Mouse (Mus musculus) natural killer cell, adult 2 months (primary cell): ENCODE measurements around the gene Lamtor5.
"Not testable (repeated sequence)": the region's sequence is repeated elsewhere in the genome, so short reads cannot be mapped to it uniquely, and the experiment has no call there.

ENCODE experiments used
- DNase-seq, 2 experiments: peaks; one replicate each; pipeline ENCODE4 v3.0.0; 2022; ENCODE audit warnings: low spot score in 2 of 2

Gene Lamtor5

GRCm38 (mm10) chr3:107266814-107267345 lies 11.8 kb upstream of the Lamtor5 start:
- no peak for DNase-seq

GRCm38 (mm10) chr3:107272433-107272832 lies 6.2 kb upstream of the Lamtor5 start:
- no peak for DNase-seq

DNA sequence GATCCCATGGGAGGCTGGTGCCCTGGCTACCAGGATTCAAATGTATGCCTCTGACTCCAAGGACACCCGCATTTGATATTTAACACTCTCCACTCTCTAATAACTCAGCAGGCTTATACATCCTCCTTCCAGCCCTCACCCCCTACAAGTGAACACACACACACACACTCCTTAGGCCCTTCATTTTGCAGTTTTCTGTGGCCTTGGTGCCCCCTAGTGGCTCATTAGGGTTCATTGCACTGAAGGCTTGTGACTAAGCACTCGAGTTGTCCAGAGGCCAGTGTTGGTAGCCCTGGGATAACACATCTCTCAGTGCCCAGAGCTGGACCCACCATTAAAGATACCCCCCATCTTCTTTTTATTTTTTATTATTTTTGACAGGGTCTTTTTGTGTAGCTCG lies 4.8 kb upstream of the Lamtor5 start:
- DNase-seq, result peak; percentile 55 to 68

GRCm38 (mm10) chr3:107275351-107275750 lies 3.3 kb upstream of the Lamtor5 start:
- no peak for DNase-seq

DNA sequence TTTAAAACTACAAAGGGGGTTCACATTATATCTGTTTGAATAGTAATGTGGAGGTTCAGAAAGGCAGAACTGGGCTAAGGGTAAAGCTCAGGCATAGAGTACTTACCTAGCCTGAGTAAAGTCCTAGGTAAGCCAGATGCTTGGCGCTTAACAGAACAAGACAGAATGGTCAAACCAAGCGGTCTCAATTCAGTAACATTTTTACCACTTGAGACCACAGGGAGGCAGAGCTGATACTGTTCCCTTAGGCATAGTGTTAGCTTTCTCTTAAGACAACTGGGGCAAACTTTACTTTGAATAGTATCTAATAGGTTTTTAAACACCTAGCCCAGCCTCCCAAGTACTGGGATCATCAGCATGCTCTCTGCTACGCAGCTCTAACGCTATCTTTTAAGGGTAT lies 2.7 kb upstream of the Lamtor5 start:
- DNase-seq, result no peak

DNA sequence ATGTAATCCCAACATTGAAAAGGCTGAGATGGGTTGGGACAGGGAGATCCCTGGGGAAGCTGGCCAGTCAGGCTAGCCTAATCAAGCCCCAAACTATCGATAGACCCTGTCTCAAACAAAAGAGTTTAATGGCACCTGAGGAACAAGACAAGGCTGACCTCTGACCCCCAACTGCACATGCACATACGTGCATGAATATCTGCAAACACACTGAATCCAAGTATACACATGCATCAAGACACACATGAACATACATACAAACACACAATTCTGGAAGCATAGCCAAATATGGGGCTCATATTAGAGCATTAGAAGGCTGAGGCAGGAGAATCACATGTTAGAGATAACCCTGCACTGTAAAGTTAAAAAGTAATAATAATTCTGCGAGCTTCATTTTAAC lies 2.0 kb upstream of the Lamtor5 start:
- DNase-seq, result no peak

DNA sequence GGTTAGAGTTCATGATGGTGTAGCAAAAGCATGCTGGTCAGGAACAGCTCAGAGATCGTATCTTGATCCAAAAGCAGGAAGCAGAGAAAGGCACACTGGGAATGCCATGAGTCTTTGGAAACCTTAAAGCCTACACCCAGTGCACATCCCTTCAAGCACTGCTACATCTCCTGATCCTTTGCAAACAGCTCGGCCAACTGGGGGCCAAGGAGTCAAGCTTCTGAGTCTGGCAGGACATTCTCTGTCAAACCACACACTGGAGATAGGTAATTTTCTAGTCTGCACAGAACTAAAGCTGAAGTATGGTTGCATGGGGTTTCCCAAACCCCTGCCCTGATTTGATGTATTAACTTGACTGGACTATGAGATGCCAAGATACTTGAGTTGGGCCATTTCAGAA lies 7.5 kb downstream of the Lamtor5 start:
- DNase-seq, result no peak

GRCm38 (mm10) chr3:107287346-107287745 lies 8.7 kb downstream of the Lamtor5 start:
- DNase-seq, result no peak

DNA sequence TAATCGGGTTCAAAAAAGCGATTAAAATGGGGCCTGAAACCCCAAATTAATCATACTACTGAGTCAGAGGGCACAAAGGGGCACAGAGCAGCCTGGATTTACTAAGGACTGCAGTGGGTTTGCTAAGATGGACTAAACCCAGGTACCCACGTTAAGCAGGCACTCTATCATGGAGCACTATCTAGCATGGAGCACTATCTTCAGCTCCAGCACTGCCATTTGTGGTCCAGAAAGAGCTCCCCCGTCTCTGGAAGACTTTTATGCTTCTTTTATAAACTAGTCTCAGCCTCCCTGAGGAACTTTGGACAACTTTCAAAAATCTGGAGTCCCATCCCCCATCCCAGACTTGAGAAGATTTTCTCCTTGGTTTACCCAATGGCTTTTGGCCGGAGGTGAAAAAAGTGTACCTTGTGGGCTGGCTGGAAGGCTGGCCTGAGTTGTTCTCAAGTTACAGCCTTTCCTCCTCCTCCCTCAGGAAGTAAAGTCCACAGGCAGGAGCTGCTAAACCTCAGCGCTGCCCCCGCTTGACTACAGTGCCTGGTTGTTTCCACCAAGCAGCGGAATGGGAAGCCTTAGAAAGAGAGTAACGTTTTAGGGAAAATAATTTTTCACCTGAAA lies 12.2 kb downstream of the Lamtor5 start, which contains the start of gene Slc16a4:
Slc16a4 (plus strand) TSS at position 467 of the 618 bp plus-strand sequence.
- no peak for DNase-seq

DNA sequence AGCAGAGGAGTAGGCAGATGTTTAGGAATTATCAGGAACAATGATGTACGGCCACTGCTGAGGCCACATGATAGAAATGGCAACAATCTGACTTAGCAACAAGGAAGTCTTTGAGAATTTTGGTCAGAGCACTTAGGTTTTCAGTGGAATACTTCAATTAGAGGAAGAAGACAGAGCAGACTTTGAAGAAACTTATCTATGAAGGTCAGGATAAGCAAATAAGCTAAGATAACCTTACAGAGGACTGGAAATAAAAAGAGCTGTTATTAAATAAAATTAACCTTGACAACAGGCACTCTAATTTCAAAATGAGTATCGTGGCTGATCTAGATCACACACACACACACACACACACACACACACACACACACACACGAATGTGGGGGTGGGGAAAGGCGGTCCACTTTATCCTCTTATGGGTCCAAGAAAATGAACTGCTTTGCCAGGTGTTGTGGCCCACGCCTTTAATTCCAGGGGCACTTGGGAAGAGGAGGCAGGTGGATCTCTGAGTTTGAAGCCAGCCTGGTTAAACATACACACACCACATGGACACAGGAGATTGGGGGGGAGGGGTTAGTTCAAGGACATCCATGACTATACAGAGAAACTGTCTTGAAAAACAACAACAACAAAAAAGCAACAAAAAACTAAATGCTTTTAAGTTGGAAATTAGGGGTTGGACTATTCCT lies 17.2 kb downstream of the Lamtor5 start:
- DNase-seq, result no peak

DNA sequence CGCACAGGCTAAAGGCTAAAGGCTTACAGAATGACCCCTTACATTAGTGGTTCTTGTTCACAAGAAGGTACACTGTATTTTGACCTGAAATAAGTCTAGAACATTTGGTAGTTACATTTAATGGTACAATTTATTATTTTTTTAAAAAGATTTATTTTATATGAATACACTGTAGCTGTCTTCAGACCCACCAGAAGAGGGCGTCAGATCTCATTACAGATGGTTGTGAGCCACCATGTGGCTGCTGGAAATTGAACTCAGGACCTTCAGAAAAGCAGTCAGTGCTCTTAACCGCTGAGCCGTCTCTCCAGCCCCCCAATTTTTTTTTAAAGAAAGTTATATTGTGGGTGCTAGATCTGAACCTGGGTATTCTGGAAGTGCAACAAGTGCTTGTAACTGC lies 18.3 kb downstream of the Lamtor5 start:
- not testable (repeated sequence) for DNase-seq

GRCm38 (mm10) chr3:107317338-107317737 lies 38.7 kb downstream of the Lamtor5 start:
- no peak for DNase-seq

DNA sequence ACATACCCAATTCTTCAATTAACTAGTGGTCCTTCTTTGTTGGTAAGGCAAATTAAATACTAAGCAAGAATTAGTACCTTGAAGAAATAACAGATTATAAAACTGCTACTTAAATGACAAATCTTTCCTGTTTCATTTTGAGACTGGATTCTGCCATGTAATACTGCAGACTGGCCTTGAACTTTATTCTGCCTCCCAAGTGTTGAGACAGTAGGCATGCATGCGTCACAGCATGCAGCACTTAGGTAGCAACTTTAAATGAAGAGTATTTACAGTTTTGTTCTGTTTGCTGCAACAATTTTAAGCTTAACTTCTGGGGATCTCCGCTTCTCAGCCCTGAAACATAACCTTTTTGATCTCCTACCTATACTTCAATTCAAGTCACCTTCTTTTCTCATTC lies 42.5 kb downstream of the Lamtor5 start:
- DNase-seq, result no peak

- DNase-seq, result no peak
Observed at GRCm38 (mm10) chr3:107321776-107322175, 43.1 kb downstream of the Lamtor5 start.

- DNase-seq, result no peak
Observed at GRCm38 (mm10) chr3:107326442-107326841, 47.8 kb downstream of the Lamtor5 start.

GRCm38 (mm10) chr3:107330503-107331424 lies 52.1 kb downstream of the Lamtor5 start:
- DNase-seq, result no peak

DNA sequence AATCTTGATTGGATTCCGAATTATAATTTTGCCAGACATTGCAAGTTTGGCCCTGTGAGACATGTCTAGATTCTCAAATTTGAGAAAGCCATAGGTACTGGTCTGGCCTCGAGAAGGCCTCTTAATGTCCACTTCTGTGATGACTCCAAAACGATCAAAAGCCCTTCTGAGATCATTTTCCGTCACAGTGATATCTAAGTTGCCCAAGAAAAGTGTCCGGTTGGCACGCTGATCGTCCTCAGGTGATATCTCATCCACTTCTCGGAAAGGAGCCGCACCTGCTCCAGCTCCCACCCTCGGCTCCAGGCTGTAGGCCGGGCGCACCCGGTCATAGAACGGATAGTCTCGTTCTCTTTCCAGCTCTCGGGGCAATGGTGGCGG lies 53.1 kb downstream of the Lamtor5 start:
- DNase-seq, result no peak

DNA sequence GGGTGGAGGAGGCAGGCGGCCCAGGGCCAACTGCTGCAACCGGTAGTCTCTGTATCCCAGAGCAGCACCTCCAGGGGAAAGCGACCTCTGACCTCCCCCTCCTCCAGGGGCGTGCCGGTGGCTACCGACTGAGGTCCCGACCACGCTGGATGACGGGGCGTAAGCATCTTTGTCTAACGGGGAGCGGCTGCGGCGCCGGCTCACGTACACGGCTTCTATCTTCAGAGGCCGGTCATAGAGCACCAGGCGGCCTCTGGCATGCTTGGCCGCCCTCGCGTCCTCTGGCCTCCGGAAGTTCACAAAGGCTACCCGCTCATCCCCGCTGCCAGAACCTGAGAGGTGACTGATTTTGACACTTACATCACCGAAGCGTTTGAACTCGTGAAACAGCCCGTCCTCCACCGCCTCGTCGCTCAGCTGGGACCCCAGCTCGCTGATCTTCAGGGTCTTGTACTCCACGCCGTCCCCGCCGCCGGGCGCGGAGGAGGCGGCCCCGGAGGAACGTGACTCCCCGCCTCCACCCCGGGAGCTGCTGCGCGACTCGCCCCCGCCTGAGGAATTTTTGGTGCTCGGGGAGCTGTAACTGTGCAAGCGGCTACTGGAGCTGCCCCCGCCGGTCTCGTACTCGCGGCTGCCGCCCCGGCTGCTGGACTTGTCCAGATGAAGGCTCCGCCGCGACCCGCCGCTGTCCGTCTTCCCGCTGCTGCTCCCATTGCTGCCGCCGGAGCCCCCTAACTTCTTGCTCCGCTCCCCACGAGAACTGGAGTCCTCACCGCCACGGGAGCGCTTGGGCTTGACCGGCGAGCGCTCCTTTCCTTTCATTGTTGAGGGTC lies 53.7 kb downstream of the Lamtor5 start:
- peak; percentile 60 to 74 for DNase-seq

DNA sequence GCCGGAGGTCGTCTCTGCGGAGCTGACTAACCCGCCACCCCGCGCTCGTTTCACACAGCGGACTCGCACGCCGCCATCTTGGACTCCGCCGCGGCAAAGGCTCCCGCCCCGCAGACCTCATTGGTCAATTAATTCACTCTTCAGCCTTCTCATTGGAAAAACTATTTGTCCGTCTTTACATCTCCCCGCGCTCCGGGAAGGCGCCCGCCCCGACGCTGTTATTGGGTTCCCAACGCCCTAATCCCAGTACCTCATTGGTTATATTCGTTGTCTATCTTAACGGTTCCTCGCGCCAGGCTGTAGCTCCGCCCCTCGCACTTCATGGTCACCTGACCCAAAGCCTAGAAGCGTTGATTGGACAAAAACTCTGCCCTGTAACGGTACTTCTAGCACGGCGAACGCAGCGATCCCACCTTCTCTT lies 54.3 kb downstream of the Lamtor5 start:
- DNase-seq, result peak; percentile 96
